Mouse (Mus musculus): ENCODE data around the gene Tiam1.

DNA sequence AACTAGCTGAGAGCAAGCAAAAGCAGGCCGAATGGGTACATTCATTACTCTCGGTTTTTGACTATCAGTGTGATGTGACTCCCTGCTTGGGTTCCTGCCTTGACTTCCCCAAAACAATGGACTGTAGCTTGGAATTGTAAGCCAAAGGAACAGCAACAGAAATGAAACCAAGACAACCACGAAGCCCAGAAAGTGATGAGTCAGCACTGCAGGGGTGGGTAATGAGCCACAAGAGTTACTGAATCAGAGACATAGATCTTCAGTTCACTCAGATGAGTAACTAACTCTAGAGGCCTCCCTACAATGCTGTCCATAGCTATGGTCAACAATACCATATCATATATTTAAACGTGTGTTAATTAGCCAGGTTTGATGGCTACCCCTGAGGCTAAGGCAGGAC is 259.7 kb downstream of the Tiam1 start:
- TF ChIP-seq CTCF (IDR thresholded peaks at IDR 0.05) (no peak), EP300 (IDR thresholded peaks at IDR 0.05) (no peak)
